Mouse (Mus musculus) CD4-positive, CD25-positive, alpha-beta regulatory T cell, adult 9 weeks (primary cell): ENCODE measurements around the gene Pcp2. TPM values are rescaled to one million over a fixed set of nuclear protein-coding genes. Genes with fewer than 3 reads are reported as not detected.

Experiments used
- polyA plus RNA-seq: library from polyadenylated mRNA; unstranded; fragments of 100-300 nt; shearing (Covaris generic); gene quantifications from one replicate; pipeline ENCODE4 v1.2.1, GENCODE M21; 2017

The Pcp2 gene
- polyA plus RNA-seq, result not detected

DNA sequence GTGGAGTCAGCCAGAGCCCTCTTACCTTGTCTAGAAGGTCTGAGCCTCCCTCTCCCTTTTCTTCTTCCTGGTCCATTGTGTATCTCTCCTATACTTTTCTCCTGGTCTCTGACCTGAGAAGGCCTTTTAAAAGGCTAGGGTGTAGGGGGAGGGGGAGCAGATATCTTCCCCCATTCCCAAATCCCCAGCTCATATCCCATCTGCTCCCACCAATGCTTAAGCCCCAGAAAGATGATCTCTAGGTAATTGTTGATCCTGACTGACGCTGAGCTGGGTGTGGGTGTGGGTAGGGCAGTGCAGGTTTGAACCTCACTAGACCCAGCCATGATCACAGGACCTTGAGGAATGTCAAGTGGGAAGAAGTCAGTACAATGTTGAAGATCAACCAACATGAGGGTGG, at the start of gene Pcp2:
TSS of gene Pcp2 (minus strand) at position 101 of the 400 bp plus-strand sequence.

DNA sequence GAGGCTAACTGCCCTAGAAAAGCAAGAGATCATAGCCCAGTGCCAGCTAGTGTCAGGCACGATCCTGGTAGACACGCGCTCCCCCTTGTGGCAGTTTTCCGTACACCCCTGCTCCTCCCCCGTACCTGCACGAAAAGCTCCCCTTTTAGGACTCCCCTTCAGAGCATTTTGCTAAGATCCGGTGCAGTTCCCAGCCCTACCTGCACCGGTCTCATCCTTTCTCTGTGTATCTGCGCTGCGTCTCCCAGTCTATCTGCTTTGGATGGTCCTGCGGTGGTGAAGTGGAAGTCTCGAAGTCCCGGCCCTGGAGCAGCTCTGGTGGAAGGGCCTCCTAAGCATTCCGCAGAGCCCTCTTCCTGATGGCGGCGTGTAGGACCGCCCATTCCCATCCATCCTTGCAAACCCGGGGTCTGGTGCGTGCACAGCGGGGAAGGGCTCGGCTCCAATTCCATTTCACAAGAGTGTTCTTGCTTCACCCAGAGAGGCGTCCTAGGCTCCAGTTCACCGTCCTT, 46.7 kb upstream of the Pcp2 start, which contains the start of gene Fcor:
TSS of gene Fcor (minus strand) at position 383 of the 512 bp plus-strand sequence.

DNA sequence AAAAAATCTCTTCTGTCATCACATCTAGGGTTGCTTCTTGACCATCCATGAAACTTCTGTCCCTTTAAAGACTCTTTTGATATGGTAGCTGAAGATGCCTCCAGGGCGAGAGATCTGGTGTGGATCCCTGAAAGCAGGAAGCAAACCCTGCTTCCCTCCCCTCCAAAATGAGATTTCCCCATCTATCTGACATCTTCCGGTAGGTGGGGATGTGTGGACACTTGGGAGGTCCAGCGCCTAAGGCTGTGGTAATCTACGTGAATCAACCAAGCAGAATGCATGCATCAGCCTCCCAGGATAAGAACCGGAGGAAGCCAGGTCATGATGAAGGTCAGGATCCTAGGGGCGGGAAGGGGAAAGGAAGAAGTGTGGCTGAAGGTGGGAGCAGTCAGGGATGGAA, 40.2 kb upstream of the Pcp2 start, which contains the start of gene Mcemp1:
TSS of gene Mcemp1 (plus strand) at position 248 of the 400 bp plus-strand sequence.

DNA sequence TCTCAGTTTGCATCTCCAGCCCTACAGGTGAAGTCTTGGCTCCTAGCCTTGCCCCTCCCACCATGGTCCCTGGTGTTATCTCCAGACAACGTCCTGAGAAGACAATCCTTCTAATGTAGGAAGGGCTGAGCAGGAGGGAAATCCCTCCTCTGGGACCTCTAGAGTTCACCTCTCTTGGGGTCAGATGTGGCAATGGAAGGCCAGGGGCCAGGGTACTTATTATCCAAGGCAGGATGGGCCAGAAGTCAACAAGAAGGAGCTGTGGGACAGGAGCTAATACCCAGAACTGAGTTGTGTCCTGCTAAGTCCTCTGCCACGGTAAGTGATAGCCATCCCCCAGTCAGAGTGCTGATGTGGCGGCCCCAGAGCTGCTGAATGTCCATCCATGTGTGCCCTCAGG, 30.2 kb upstream of the Pcp2 start, which contains the start of gene Retn:
TSS of gene Retn (plus strand) at position 245 of the 400 bp plus-strand sequence.

DNA sequence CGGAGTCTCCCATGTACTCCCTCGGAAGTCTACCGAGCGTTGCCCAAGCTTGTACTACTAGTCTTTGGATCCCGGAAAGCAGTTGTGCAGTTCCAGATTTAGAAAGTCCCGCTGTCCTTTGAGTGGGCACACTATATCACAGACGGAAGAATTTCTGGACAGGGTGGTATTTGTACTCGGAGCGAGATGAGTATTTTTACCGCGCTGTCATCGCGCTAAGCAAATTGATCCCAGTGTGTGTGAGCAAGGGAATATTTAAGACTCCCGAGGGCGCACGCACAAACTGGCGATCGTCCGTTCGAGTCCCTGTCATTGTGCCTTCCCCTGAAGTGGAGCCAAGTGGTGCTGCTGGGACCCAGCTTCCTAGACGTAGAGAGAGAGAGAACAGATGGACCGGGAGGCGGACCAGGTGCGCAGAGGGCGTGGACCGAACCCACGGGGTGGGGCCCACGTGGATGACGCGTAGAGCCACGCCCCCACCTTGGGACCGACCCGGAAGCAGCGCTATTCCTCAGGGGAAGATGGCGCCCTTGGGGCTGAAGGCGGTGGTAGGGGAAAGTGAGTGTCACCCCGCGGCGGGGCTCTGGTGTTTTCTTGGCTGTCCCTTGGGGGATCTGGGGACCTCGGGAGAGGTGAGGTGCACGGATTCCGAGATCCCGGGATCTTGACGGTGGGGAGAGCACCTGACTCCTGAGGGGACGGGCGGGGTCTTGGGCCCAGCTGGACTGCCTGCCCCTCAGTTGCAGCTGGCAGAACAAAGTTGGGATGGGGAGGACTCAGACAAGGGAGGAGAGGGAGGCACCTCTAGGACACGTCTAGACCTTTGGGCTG, 5.5 kb upstream of the Pcp2 start, which contains the start of gene Stxbp2:
TSS of gene Stxbp2 (plus strand) at position 309 of the 831 bp plus-strand sequence.

DNA sequence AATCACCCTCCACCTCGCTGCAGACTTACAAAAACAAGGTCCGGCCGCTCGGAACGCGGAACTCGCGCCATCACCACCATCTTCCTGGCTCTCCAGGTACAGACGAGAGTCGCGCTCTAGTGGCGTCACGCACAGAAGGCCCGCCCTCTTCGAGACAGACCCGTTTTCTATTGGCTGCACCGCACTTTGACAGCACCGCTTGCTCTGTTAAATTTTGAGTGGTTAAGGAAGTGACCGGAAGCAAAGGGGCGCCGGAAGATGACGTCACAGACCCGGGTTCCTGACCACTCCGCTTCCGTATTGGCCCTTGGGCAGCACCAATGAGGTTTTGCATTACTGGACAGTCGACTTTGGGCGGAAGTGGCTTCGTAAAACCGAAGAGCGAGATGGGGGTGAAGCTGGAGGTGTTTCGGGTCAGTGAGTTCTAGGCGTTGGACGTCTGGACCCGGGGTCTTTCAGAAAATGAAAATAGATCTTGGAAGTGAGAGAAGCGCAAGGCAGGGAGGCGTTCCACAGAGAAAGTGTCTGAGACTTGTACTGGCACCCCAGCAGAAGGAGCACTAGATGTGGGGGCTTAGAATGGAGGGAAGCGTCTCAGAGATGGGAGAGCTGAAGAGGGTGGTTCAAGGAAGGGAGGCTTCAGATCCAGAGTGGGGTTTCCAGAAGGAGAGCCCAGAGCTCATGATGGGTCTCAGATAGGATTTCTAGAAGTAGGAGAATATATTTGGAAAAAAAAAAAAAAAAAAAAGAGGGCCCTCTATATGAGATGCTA, 4.0 kb downstream of the Pcp2 start, which contains the start of the genes Xab2 and Pet100:
TSS of gene Xab2 (minus strand) at position 118 of the 772 bp plus-strand sequence.
TSS of gene Pet100 (plus strand) at position 350 of the 772 bp plus-strand sequence.

DNA sequence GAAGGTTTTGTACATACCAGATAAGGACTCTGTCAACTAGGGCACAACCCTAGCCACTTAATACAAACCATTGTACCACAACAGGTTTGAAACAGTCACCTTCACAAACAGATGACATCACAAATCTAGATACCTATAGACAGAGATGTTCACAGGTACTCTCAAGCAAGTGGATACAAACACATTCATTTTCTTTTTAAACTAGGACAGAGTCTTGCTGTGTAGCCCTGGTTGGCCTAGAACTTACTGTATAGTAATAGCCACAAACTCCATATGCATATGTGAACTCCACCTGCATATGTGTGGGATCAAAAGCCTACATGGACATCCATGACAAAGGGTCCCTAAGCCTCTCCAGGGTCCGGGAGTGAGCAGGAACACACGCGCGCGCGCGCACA, 38.4 kb downstream of the Pcp2 start, which contains the start of gene Camsap3:
TSS of gene Camsap3 (plus strand) at position 301 of the 398 bp plus-strand sequence.

Other genes starting within 250 kb of the Pcp2 start
- 47.6 TPM for gene Arhgef18, start 232.5 kb downstream of the Pcp2 start, polyA plus RNA-seq
- 6.5 TPM for gene Pex11g, start 157.9 kb downstream of the Pcp2 start, polyA plus RNA-seq
- gene Tex45, start 154.7 kb downstream of the Pcp2 start, polyA plus RNA-seq, result not detected
- 3.1 TPM for gene Zfp358, start 132.4 kb downstream of the Pcp2 start, polyA plus RNA-seq
- 20.7 TPM for gene Mcoln1, start 125.1 kb downstream of the Pcp2 start, polyA plus RNA-seq
- gene Pnpla6, start 110.2 kb downstream of the Pcp2 start, polyA plus RNA-seq, result 55.6 TPM
- gene C330021F23Rik, start 57.6 kb downstream of the Pcp2 start, polyA plus RNA-seq, result not detected
- gene Camsap3, start 38.3 kb downstream of the Pcp2 start, polyA plus RNA-seq, result 0.06 TPM
- 139 TPM for gene Xab2, start 4.2 kb downstream of the Pcp2 start, polyA plus RNA-seq
- 142 TPM for gene Pet100, start 4.0 kb downstream of the Pcp2 start, polyA plus RNA-seq
- gene Stxbp2, start 5.4 kb upstream of the Pcp2 start, polyA plus RNA-seq, result 252 TPM
- gene Retn, start 30.2 kb upstream of the Pcp2 start, polyA plus RNA-seq, result not detected
- gene Mcemp1, start 40.2 kb upstream of the Pcp2 start, polyA plus RNA-seq, result not detected
- not detected for gene Fcor, start 46.8 kb upstream of the Pcp2 start, polyA plus RNA-seq
- gene Trappc5, start 50.8 kb upstream of the Pcp2 start, polyA plus RNA-seq, result 38.9 TPM
- gene Fcer2a, start 68.6 kb upstream of the Pcp2 start, polyA plus RNA-seq, result 1.1 TPM
- not detected for gene Clec4g, start 95.1 kb upstream of the Pcp2 start, polyA plus RNA-seq
- gene Cd209a, start 123.4 kb upstream of the Pcp2 start, polyA plus RNA-seq, result 0.43 TPM
- not detected for gene Cd209e, start 228.8 kb upstream of the Pcp2 start, polyA plus RNA-seq